Mouse (Mus musculus) T-cell, adult 2 months (primary cell): ENCODE data around the gene Nr1d1.
"Not testable (repeated sequence)": the region's sequence is repeated elsewhere in the genome, so short reads cannot be mapped to it uniquely, and the experiment has no call there.

Source experiments
- DNase-seq: peaks from one replicate; pipeline ENCODE4 v3.0.0; 2022; ENCODE audit warnings: low spot score

Gene Nr1d1

GRCm38 (mm10) chr11:98750351-98751201, 24.6 kb downstream of the Nr1d1 start:
- no peak for DNase-seq

GRCm38 (mm10) chr11:98749716-98750115, 25.4 kb downstream of the Nr1d1 start:
- DNase-seq = no peak

- peak; percentile 39 for DNase-seq
Observed at GRCm38 (mm10) chr11:98748506-98749416, 26.4 kb downstream of the Nr1d1 start.

GRCm38 (mm10) chr11:98747804-98748505, 27.2 kb downstream of the Nr1d1 start:
- DNase-seq = no peak

- peak; percentile 78 for DNase-seq
Observed at GRCm38 (mm10) chr11:98746855-98747693, 28.1 kb downstream of the Nr1d1 start.

- peak; percentile 40 for DNase-seq
Observed at GRCm38 (mm10) chr11:98745932-98746853, 28.9 kb downstream of the Nr1d1 start.

GRCm38 (mm10) chr11:98744456-98745019, 30.6 kb downstream of the Nr1d1 start:
- DNase-seq = no peak

- DNase-seq = no peak
Observed at GRCm38 (mm10) chr11:98743655-98744345, 31.3 kb downstream of the Nr1d1 start.

GRCm38 (mm10) chr11:98742397-98743291, 32.5 kb downstream of the Nr1d1 start:
- DNase-seq = no peak

GRCm38 (mm10) chr11:98741622-98742396, 33.3 kb downstream of the Nr1d1 start:
- DNase-seq = peak; percentile 77

GRCm38 (mm10) chr11:98741051-98741620, 34.0 kb downstream of the Nr1d1 start:
- no peak for DNase-seq

GRCm38 (mm10) chr11:98740393-98741050, 34.6 kb downstream of the Nr1d1 start, which contains the start of gene Thra:
Thra (plus strand) TSS chr11:98740638.
- DNase-seq = peak; percentile 44

GRCm38 (mm10) chr11:98740026-98740392, 35.1 kb downstream of the Nr1d1 start:
- no peak for DNase-seq

GRCm38 (mm10) chr11:98738925-98739324, 36.2 kb downstream of the Nr1d1 start:
- no peak for DNase-seq

- no peak for DNase-seq
Observed at GRCm38 (mm10) chr11:98738428-98738911, 36.7 kb downstream of the Nr1d1 start.

- DNase-seq = not testable (repeated sequence)
Observed at GRCm38 (mm10) chr11:98737220-98737619, 37.9 kb downstream of the Nr1d1 start.
